Mouse (Mus musculus): ENCODE measurements around the gene Tex261.

Tex261 gene

GRCm38 (mm10) chr6:83775638-83776293 lies at the start of gene Tex261:
Gene Tex261 (minus strand): TSS chr6:83775813.
- in situ Hi-C loops (cut with MboI, MseI) = no loop called here

DNA sequence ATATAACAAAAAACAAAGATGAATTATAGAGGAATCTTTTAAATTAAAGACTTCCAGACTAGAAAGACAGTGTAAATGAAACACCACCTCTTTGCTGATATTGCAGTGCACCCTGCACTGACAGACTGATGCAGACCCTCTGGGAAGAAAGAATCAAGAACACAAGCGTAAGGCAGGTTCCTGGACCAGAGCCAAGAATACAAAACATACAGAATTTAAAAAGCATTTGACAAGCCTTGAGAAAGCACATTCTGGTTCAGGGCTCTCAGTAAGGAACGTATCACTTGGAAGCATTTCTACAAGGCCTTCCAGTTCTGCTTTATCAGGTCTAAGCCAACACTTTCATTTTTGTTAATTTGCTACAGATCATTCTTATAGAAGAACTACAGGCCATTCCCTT lies 46.2 kb upstream of the Tex261 start:
- in situ Hi-C loops (cut with MboI, MseI) = no loop called here

- in situ Hi-C loops (cut with MboI, MseI) = no loop called here
These were observed 45.3 kb upstream of the Tex261 start for GRCm38 (mm10) chr6:83820727-83821515.

DNA sequence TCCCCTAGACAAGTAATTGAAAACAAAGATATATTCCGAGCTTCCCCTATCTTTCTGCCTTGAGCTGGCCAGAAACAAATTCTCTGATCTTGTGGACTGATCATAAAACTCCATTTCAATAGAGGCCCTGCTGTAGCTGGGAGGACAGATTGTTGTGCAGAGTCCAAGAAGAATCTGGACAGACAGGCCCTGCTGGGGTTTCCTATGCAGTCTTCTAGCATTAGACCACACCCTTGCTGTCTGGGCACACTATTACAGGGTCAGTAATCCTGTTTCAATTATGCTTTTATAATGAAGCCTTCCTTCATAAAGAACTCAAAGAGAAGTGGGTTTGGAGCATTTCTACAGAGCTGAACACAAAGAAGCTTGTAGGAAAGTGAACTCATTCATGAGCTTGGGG lies 43.4 kb upstream of the Tex261 start:
- in situ Hi-C loops (cut with MboI, MseI) = no loop called here

- in situ Hi-C loops (cut with MboI, MseI) = no loop called here
These were observed 40.2 kb upstream of the Tex261 start for GRCm38 (mm10) chr6:83815801-83816200.

DNA sequence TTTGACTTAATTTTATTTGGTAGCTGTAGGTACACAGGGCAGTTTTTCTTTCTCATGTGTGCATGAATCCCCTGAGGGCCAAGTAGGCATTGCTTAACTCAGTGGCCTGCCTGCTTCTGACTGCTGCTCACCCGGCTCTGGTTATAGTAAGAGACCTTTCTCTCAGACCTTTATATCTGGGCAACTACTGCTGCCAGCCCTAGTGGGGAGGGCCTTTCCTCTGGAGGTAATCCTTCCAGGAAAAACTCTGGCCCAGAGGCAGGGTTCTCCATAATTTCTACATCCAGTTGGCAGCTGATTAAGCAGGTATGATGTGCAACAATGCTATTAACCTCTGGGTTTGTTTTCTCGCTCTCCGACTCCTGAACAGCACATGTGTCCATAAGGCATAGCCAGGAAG lies 27.2 kb upstream of the Tex261 start:
- in situ Hi-C loops (cut with MboI, MseI) = no loop called here

- in situ Hi-C loops (cut with MboI, MseI) = no loop called here
These were observed 26.4 kb upstream of the Tex261 start for GRCm38 (mm10) chr6:83802033-83802432.

GRCm38 (mm10) chr6:83796686-83797085 lies 21.1 kb upstream of the Tex261 start:
- in situ Hi-C loops (cut with MboI, MseI) = loop anchor here (10.0 kb wide), 1 partner anchor 118 kb away; no protein-coding TSS in a partner anchor

GRCm38 (mm10) chr6:83795492-83795900 lies 19.9 kb upstream of the Tex261 start:
- in situ Hi-C loops (cut with MboI, MseI) = loop anchor here (10.0 kb wide), 1 partner anchor 119 kb away; no protein-coding TSS in a partner anchor

GRCm38 (mm10) chr6:83794760-83795296 lies 19.2 kb upstream of the Tex261 start, which contains the start of gene Nagk:
Gene Nagk (plus strand): TSS chr6:83794982.
- in situ Hi-C loops (cut with MboI, MseI) = loop anchor here (10.0 kb wide), 1 partner anchor 120 kb away; no protein-coding TSS in a partner anchor

- in situ Hi-C loops (cut with MboI, MseI) = loop anchor here (10.0 kb wide), 1 partner anchor 123 kb away; no protein-coding TSS in a partner anchor
These were observed 15.8 kb upstream of the Tex261 start for GRCm38 (mm10) chr6:83791251-83791890.

DNA sequence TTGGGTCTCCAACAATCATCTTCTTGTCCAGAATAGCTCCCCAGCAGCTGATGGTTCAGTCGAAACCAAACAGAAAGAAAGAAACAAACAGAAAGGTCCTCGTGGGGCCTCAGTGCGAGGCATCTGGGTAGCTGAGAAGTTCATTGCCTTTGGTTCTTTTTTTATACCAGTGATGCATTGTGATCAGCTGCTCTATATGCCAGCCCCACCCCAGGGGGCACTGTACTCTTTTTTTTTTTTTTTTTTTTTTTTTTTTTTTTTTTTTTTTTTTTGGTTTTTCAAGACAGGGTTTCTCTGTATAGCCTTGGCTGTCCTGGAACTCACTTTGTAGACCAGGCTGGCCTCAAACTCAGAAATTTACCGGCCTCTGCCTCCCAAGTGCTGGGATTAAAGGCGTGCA lies 14.9 kb upstream of the Tex261 start:
- in situ Hi-C loops (cut with MboI, MseI) = loop anchor here (10.0 kb wide), 1 partner anchor 124 kb away; no protein-coding TSS in a partner anchor

DNA sequence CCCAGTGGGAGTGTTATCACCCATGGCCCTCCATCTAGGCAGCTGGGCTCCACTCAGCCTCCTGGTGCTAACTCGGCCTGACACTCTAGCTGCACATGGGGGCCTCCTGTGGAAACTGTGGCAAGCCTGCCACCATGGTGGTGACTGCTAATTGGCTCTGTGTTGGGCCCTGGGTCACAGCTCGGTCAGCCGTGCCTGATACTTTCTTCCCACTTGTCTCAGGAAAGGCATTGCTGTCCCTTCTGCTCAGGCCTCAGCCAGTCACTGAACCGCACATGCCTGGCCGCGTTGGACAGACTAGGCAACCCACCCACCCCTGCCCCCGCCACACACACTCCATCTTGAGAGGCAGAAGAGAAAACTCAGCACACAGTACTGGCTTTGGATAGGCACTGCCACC lies 12.9 kb upstream of the Tex261 start:
- in situ Hi-C loops (cut with MboI, MseI) = no loop called here

DNA sequence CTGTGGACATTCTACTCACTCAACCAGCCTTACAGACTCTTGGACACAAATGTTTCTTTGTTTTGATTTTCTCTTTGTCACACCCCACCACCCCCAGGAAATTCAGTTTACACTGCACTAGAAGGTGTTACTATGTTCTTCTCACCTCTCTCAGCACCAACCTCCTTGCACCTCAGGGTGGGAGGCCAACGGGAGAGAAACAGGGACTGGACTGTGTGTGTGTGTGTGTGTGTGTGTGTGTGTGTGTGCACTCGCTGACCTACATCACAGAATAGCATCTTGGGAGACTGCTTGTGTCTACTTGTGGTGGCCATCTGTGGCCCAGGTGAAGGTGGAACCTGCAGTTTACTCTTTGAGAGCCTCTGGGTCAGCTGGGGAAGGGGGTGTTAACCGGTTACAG lies 10.8 kb upstream of the Tex261 start:
- in situ Hi-C loops (cut with MboI, MseI) = no loop called here

- in situ Hi-C loops (cut with MboI, MseI) = no loop called here
These were observed 3.4 kb upstream of the Tex261 start for GRCm38 (mm10) chr6:83779026-83779425.

DNA sequence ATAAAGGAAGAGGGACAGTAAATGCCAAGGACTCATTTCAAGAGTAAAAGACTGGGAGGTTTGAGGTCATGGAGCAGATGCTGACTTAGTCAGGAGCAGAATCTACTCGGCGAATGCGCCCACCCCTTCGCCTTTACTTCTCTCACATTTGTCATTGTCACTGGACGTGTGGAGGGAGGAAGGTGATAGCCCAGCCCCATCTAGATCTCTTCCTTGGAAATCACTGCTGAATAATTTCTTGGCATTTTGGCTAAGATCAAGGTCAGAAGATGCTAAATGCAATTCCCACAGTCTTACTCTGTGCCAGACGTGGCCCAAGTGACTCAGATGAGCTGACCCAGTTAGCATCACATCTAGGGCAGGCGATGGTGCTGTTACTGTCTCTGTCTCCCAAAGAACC lies 2.7 kb upstream of the Tex261 start:
- in situ Hi-C loops (cut with MboI, MseI) = no loop called here

DNA sequence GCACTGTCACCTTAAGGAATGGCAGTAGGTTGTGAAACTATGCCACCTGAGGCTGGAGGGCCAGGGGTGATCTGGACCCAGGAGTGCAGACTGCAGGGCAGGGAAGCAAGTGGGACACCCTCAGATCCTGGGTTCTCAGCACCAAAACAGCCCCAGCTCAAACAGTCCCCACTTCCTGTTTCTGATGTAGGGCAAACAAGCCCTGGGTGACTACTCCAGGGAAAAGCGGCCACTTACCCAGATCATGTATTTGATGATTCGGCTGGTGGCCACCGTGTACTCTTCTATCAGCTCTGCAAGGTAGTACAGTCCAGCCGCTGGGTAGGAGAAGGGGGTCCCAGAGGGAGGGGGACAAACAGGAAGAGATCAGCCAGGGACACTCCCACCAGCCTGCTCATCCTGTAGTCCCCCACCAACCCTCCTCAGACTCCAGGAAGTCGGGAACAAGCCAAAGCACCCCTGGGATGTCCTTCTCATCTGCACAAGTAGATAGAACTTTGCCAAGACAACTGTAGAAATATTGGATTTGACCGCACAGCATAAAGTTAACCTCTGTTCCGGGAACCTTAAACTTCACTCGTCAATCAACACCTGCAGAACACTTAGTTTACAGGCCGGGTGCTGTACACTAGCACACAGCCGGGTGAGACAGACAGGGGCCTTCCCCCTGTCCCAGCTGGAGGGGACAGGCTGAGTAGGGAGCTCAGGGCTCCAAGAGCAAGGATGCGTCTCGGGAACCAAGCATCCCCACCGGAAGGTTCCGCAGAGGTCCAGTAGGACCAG lies 641 bp downstream of the Tex261 start:
- in situ Hi-C loops (cut with MboI, MseI) = no loop called here

DNA sequence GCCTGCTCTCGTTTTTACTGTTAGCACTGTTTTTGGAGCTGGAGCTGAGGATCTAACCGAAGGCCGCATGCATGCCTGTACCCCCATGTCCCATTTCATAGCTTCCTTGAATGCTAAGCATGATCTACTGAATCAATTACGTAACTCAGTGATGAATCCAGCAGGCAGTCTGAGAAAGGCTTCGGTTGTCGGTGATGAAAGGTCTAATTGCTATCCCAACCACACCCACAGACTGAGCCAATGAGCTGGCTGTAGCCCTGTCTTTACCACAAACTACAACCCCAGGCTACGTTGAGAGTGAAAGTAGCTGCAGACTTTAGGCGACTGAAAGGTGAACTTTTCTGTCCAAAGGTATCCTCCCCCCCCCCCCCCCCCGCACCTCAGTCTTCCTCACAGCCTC lies 1.5 kb downstream of the Tex261 start:
- in situ Hi-C loops (cut with MboI, MseI) = no loop called here

DNA sequence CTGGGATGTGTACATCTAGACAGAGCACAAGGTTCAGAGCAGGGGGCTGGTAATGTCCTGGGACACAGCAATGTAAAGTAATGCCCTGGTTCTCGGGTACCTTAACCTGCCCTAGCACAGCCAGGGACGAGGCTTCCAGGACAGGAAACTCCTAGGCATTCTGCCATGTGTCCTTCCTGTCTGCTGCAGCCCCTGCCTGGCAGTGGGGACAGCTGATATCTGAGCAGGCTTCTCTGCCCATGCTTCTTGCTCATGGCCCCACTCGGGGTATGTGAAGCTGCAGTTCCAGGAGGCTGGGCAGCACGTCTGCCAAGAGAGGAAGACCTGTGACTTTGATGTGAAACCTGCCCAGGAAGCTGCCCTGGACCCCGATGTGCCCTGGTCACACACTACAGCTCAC lies 7.1 kb downstream of the Tex261 start:
- in situ Hi-C loops (cut with MboI, MseI) = no loop called here

GRCm38 (mm10) chr6:83766982-83767381 lies 8.6 kb downstream of the Tex261 start:
- in situ Hi-C loops (cut with MboI, MseI) = no loop called here

GRCm38 (mm10) chr6:83762880-83763431 lies 12.7 kb downstream of the Tex261 start:
- in situ Hi-C loops (cut with MboI, MseI) = no loop called here

All from T-helper 2 cell (primary cell).